Mouse (Mus musculus) embryonic facial prominence, embryonic 11.5 days (tissue): ENCODE results near the gene Hint1. TPM values are rescaled to one million over a fixed set of nuclear protein-coding genes. Genes with fewer than 3 reads are reported as not detected.

Experiments used
- ATAC-seq: fragments of 200-750 bp; cut with Nextera tagmentation; replicated peaks from 2 replicates; pipeline ENCODE4 v1.8.0; 2017; ENCODE audit warnings: low read depth; ENCODE audit not compliant: insufficient number of reproducible peaks, low FRiP score, low TSS enrichment
- DNase-seq: peaks from one replicate; pipeline ENCODE4 v3.0.0-alpha.2; 2015; ENCODE audit warnings: low spot score
- H3K27ac ChIP-seq: fragments of 300-500 bp; sonication (generic); replicated peaks from 2 replicates; pipeline ENCODE4 v1.5.1; 2014; ENCODE audit warnings: mild to moderate bottlenecking, low read depth, low read length, control low read depth
- H3K27me3 ChIP-seq: fragments of 300-500 bp; sonication (generic); 2 replicates; pipeline ENCODE4 v1.6.1; 2014; ENCODE audit warnings: mild to moderate bottlenecking, low read length, moderate library complexity, mixed read lengths; ENCODE audit not compliant: control insufficient read depth, insufficient read depth
- H3K36me3 ChIP-seq: fragments of 300-500 bp; sonication (generic); replicated peaks from 2 replicates; pipeline ENCODE4 v1.6.1; 2014; ENCODE audit warnings: low read depth, mild to moderate bottlenecking, low read length, moderate library complexity, mixed read lengths; ENCODE audit not compliant: control insufficient read depth, insufficient read depth
- H3K4me1 ChIP-seq: fragments of 300-500 bp; sonication (generic); 2 replicates; pipeline ENCODE4 v1.6.1; 2014; ENCODE audit warnings: low read length, mixed read lengths; ENCODE audit not compliant: control insufficient read depth, insufficient read depth
- H3K4me2 ChIP-seq: fragments of 300-500 bp; sonication (generic); 2 replicates; pipeline ENCODE4 v1.6.1; 2014; ENCODE audit warnings: low read depth, mild to moderate bottlenecking, control low read depth, low read length, moderate library complexity
- H3K4me3 ChIP-seq: fragments of 300-500 bp; sonication (generic); 2 replicates; pipeline ENCODE4 v1.5.1; 2014; ENCODE audit warnings: low read depth, low read length, control low read depth
- H3K9ac ChIP-seq: fragments of 300-500 bp; sonication (generic); replicated peaks from 2 replicates; pipeline ENCODE4 v1.6.1; 2014; ENCODE audit warnings: mild to moderate bottlenecking, control low read depth, low read length
- H3K9me3 ChIP-seq: fragments of 300-500 bp; sonication (generic); replicated peaks from 2 replicates; pipeline ENCODE4 v1.6.1; 2016; ENCODE audit warnings: mild to moderate bottlenecking, low read length, inconsistent platforms, mixed read lengths; ENCODE audit not compliant: control insufficient read depth
- WGBS: fragments of 180-500 bp; shearing (Covaris S2); extraction: QIAGEN DNeasy Blood & Tissue Kit; methylation state at CpG from one replicate; pipeline ENCODE4 v1.1.7; 2014; 5-methylcytosine and 5-hydroxymethylcytosine counted together
- polyA plus RNA-seq: library from polyadenylated mRNA; unstranded; fragments of >200 nt; fragmentation: Nextera tagmentation; extraction: Ambion mirVana; gene quantifications from 2 replicates; pipeline ENCODE4 v1.2.1, GENCODE M21; 2014

The Hint1 gene
- 678 and 720 TPM in 2 replicates for polyA plus RNA-seq

- Histone ChIP-seq H3K27ac (peak within 1 kb of the TSS; percentile 80), H3K4me1 (no peaks in the 10 kb centered on the region), H3K4me3 (peak within 1 kb of the TSS; percentile 95), H3K27me3 (no peaks in the 10 kb centered on the region), H3K9me3 (no peaks in the 10 kb centered on the region), H3K4me2 (peak within 1 kb of the TSS; percentile 60), H3K36me3 (peaks cover 7% of the 10 kb centered on the region), H3K9ac (peak within 1 kb of the TSS; percentile 99)
- DNase-seq (peak; percentile 93), ATAC-seq (peak; percentile 78)
- WGBS, result under 1% methylated on average over 102 of the region's 107 CpGs
Measured at GRCm38 (mm10) chr11:54866119-54867048, at the start of gene Hint1. Gene Hint1 (plus strand): TSS chr11:54866383.

- DNase-seq (no peak), ATAC-seq (no peak)
- Histone ChIP-seq H3K4me1 (no peaks in the 10 kb centered on the region), H3K9ac (no peak overlapping the region), H3K36me3 (no peaks in the 10 kb centered on the region), H3K27me3 (no peaks in the 10 kb centered on the region), H3K4me2 (no peak overlapping the region), H3K4me3 (no peak overlapping the region), H3K27ac (no peak overlapping the region), H3K9me3 (no peaks in the 10 kb centered on the region)
- WGBS, result 81% methylated on average over 4 of the region's 4 CpGs
Measured at GRCm38 (mm10) chr11:54817449-54817848, 48.7 kb upstream of the Hint1 start.

GRCm38 (mm10) chr11:54819489-54819888 lies 46.7 kb upstream of the Hint1 start:
- DNase-seq (no peak), ATAC-seq (no peak)
- Histone ChIP-seq H3K27me3 (no peaks in the 10 kb centered on the region), H3K4me2 (no peak overlapping the region), H3K4me3 (no peak overlapping the region), H3K9ac (no peak overlapping the region), H3K27ac (no peak overlapping the region), H3K9me3 (no peaks in the 10 kb centered on the region), H3K4me1 (no peaks in the 10 kb centered on the region), H3K36me3 (no peaks in the 10 kb centered on the region)
- WGBS, result 79% methylated on average over 7 of the region's 7 CpGs

GRCm38 (mm10) chr11:54823467-54823866 lies 42.7 kb upstream of the Hint1 start:
- Histone ChIP-seq H3K9me3 (no peaks in the 10 kb centered on the region; the same call in 1 of the 2 replicates), H3K4me3 (no peak overlapping the region), H3K4me2 (no peak overlapping the region), H3K27me3 (no peaks in the 10 kb centered on the region), H3K36me3 (no peaks in the 10 kb centered on the region), H3K27ac (no peak overlapping the region), H3K9ac (no peak overlapping the region), H3K4me1 (no peaks in the 10 kb centered on the region)
- no peak for DNase-seq
- ATAC-seq, result no peak
- WGBS, result 86% methylated on average over 4 of the region's 4 CpGs

GRCm38 (mm10) chr11:54825774-54826173 lies 40.4 kb upstream of the Hint1 start:
- no peak overlapping the region for H3K4me3 ChIP-seq
- H3K4me2 ChIP-seq, result no peak overlapping the region
- H3K9ac ChIP-seq, result no peak overlapping the region
- H3K27ac ChIP-seq, result no peak overlapping the region
- DNase-seq, result no peak
- H3K36me3 ChIP-seq, result no peaks in the 10 kb centered on the region
- no peak for ATAC-seq
- 85% methylated on average over 4 of the region's 4 CpGs for WGBS
- no peaks in the 10 kb centered on the region for H3K27me3 ChIP-seq
- no peaks in the 10 kb centered on the region; the same call in 1 of the 2 replicates for H3K9me3 ChIP-seq
- no peaks in the 10 kb centered on the region for H3K4me1 ChIP-seq

GRCm38 (mm10) chr11:54826819-54827218 lies 39.4 kb upstream of the Hint1 start:
- Histone ChIP-seq H3K27ac (no peak overlapping the region), H3K27me3 (no peaks in the 10 kb centered on the region), H3K36me3 (no peaks in the 10 kb centered on the region), H3K4me3 (no peak overlapping the region), H3K9ac (no peak overlapping the region), H3K4me1 (no peaks in the 10 kb centered on the region), H3K4me2 (no peak overlapping the region), H3K9me3 (no peaks in the 10 kb centered on the region; the same call in 1 of the 2 replicates)
- DNase-seq, result no peak
- 93% methylated on average over 8 of the region's 8 CpGs for WGBS
- ATAC-seq, result no peak

- Histone ChIP-seq H3K4me2 (no peak overlapping the region), H3K36me3 (no peaks in the 10 kb centered on the region), H3K27ac (no peak overlapping the region), H3K9ac (no peak overlapping the region), H3K4me1 (no peaks in the 10 kb centered on the region), H3K9me3 (no peaks in the 10 kb centered on the region), H3K4me3 (no peak overlapping the region), H3K27me3 (no peaks in the 10 kb centered on the region)
- no peak for ATAC-seq
- 91% methylated on average over 4 of the region's 4 CpGs for WGBS
- DNase-seq, result no peak
Measured at GRCm38 (mm10) chr11:54833833-54834232, 32.4 kb upstream of the Hint1 start.

- no peak overlapping the region for H3K4me2 ChIP-seq
- no peaks in the 10 kb centered on the region for H3K27me3 ChIP-seq
- DNase-seq (no peak), ATAC-seq (no peak)
- no peaks in the 10 kb centered on the region for H3K9me3 ChIP-seq
- no peaks in the 10 kb centered on the region for H3K36me3 ChIP-seq
- no peaks in the 10 kb centered on the region for H3K4me1 ChIP-seq
- no peak overlapping the region for H3K4me3 ChIP-seq
- H3K9ac ChIP-seq, result no peak overlapping the region
- WGBS, result 61% methylated on average over 2 of the region's 2 CpGs
- no peak overlapping the region for H3K27ac ChIP-seq
Measured at GRCm38 (mm10) chr11:54834596-54834995, 31.6 kb upstream of the Hint1 start.
